Mouse (Mus musculus) liver, postnatal 0 days (tissue): Measurements from ENCODE around the gene Dnpep. TPM values are rescaled to one million over a fixed set of nuclear protein-coding genes. Genes with fewer than 3 reads are reported as not detected.

Experiments used
- ATAC-seq: fragments of 200-750 bp; cut with Nextera tagmentation; 2 replicates; pipeline ENCODE4 v1.8.0; 2017; ENCODE audit warnings: mild to moderate bottlenecking, moderate library complexity
- DNase-seq: peaks from one replicate; pipeline ENCODE4 v3.0.0-alpha.2; 2016
- H3K27ac ChIP-seq: fragments of 300-500 bp; sonication (generic); 2 replicates; pipeline ENCODE4 v1.5.1; 2014; ENCODE audit warnings: antibody characterized with exemption, moderate library complexity, mild to moderate bottlenecking, low read depth
- H3K27me3 ChIP-seq: fragments of 300-500 bp; sonication (generic); 2 replicates; pipeline ENCODE4 v1.6.1; 2014; ENCODE audit warnings: low read length, control low read depth, mixed read lengths; ENCODE audit not compliant: insufficient read depth
- H3K36me3 ChIP-seq: fragments of 300-500 bp; sonication (generic); replicated peaks from 2 replicates; pipeline ENCODE4 v1.6.1; 2014; ENCODE audit warnings: mild to moderate bottlenecking, control low read depth, low read length, moderate library complexity, mixed read lengths; ENCODE audit not compliant: insufficient read depth
- H3K4me1 ChIP-seq: fragments of 300-500 bp; sonication (generic); 2 replicates; pipeline ENCODE4 v1.6.1; 2014; ENCODE audit warnings: antibody characterized with exemption, mild to moderate bottlenecking, control low read depth; ENCODE audit not compliant: insufficient read depth
- H3K4me2 ChIP-seq: fragments of 300-500 bp; sonication (generic); 2 replicates; pipeline ENCODE4 v1.6.1; 2014; ENCODE audit warnings: low read depth, mild to moderate bottlenecking, low read length, moderate library complexity, mixed read lengths
- H3K4me3 ChIP-seq: fragments of 300-500 bp; sonication (generic); 2 replicates; pipeline ENCODE4 v1.5.1; 2014; ENCODE audit warnings: low read depth, low read length
- H3K9ac ChIP-seq: fragments of 300-500 bp; sonication (generic); replicated peaks from 2 replicates; pipeline ENCODE4 v1.6.1; 2014; ENCODE audit warnings: mild to moderate bottlenecking, moderate library complexity
- H3K9me3 ChIP-seq: fragments of 300-500 bp; sonication (generic); 2 replicates; pipeline ENCODE4 v1.6.1; 2016; ENCODE audit warnings: mild to moderate bottlenecking, control low read depth, low read length, mixed read lengths
- CTCF ChIP-seq: sonication (generic); IDR thresholded peaks from 2 replicates; pipeline ENCODE4 v1.5.1; 2016; ENCODE audit warnings: antibody characterized with exemption, low read depth
- EP300 ChIP-seq: IDR thresholded peaks from 2 replicates; pipeline ENCODE4 v1.6.1; 2016; ENCODE audit warnings: antibody characterized with exemption, low read depth, mild to moderate bottlenecking
- WGBS: fragments of 180-500 bp; shearing (Covaris S2); extraction: QIAGEN DNeasy Blood & Tissue Kit; methylation state at CpG from one replicate; pipeline ENCODE4 v1.1.7; 2014; ENCODE audit not compliant: insufficient replicate concordance; 5-methylcytosine and 5-hydroxymethylcytosine counted together
- polyA plus RNA-seq: library from polyadenylated mRNA; unstranded; fragments of >200 nt; fragmentation: Nextera tagmentation; extraction: Ambion mirVana; gene quantifications from 2 replicates; pipeline ENCODE4 v1.2.1, GENCODE M21; 2015

Gene Dnpep
- polyA plus RNA-seq = 50.5 and 52.8 TPM in 2 replicates

GRCm38 (mm10) chr1:75317241-75318201 is at the start of gene Dnpep:
Gene Dnpep (minus strand): TSS chr1:75317990.
- ATAC-seq = peak; percentile 93
- TF ChIP-seq EP300 (peak; percentile 24; the same call in 1 of the 2 replicates), CTCF (peak; percentile 86)
- 1% methylated on average over 81 of the region's 92 CpGs for WGBS

GRCm38 (mm10) chr1:75365510-75366137 is 47.8 kb upstream of the Dnpep start:
- 74% methylated on average over 14 of the region's 14 CpGs for WGBS
- TF ChIP-seq EP300 (no peak), CTCF (no peak)
- ATAC-seq = no peak
- H3K36me3 ChIP-seq = no peaks in the 10 kb centered on the region
- H3K9me3 ChIP-seq = no peaks in the 10 kb centered on the region
- H3K27ac ChIP-seq = no peak overlapping the region
- no peak for DNase-seq
- H3K4me2 ChIP-seq = no peak overlapping the region
- peaks cover 11% of the 10 kb centered on the region for H3K4me1 ChIP-seq
- H3K4me3 ChIP-seq = no peak overlapping the region
- H3K27me3 ChIP-seq = peaks cover 6% of the 10 kb centered on the region
- no peak overlapping the region for H3K9ac ChIP-seq

More at GRCm38 (mm10) chr1:75317241-75318201, at the start of gene Dnpep:
- Histone ChIP-seq H3K27me3 (no peaks in the 10 kb centered on the region), H3K36me3 (0 out of 2 replicates have a peak, but pooled peaks cover 10% of the 10 kb centered on the region), H3K9me3 (no peaks in the 10 kb centered on the region), H3K4me3 (peak within 1 kb of the TSS; percentile 66), H3K4me2 (peak within 1 kb of the TSS; percentile 88), H3K27ac (peak within 1 kb of the TSS; percentile 91), H3K4me1 (peaks cover 12% of the 10 kb centered on the region; the same call in 1 of the 2 replicates), H3K9ac (peak within 1 kb of the TSS; percentile 53)
- peak; percentile 100 for DNase-seq

GRCm38 (mm10) chr1:75363868-75364267 is 46.1 kb upstream of the Dnpep start:
- H3K36me3 ChIP-seq = no peaks in the 10 kb centered on the region
- ATAC-seq = no peak
- 56% methylated on average over 3 of the region's 3 CpGs for WGBS
- DNase-seq = no peak
- H3K9me3 ChIP-seq = no peaks in the 10 kb centered on the region
- TF ChIP-seq EP300 = no peak
- no peak for TF ChIP-seq CTCF
- H3K4me3 ChIP-seq = no peak overlapping the region
- H3K9ac ChIP-seq = no peak overlapping the region
- no peak overlapping the region for H3K4me2 ChIP-seq
- 0 out of 2 replicates have a peak, but pooled peaks cover 3% of the 10 kb centered on the region for H3K4me1 ChIP-seq
- H3K27me3 ChIP-seq = peaks cover 24% of the 10 kb centered on the region
- no peak overlapping the region for H3K27ac ChIP-seq

GRCm38 (mm10) chr1:75361750-75362149 is 44.0 kb upstream of the Dnpep start:
- Histone ChIP-seq H3K36me3 (no peaks in the 10 kb centered on the region), H3K27me3 (peaks cover 24% of the 10 kb centered on the region), H3K9ac (no peak overlapping the region), H3K4me3 (no peak overlapping the region), H3K9me3 (no peaks in the 10 kb centered on the region), H3K4me1 (0 out of 2 replicates have a peak, but pooled peaks cover 3% of the 10 kb centered on the region), H3K27ac (no peak overlapping the region), H3K4me2 (no peak overlapping the region)
- 18% methylated on average over 4 of the region's 4 CpGs for WGBS
- peak; percentile 54 for DNase-seq
- TF ChIP-seq CTCF (no peak), EP300 (0 out of 2 replicates have a peak, but pooled peaks have one; percentile 28)
- ATAC-seq = peak; percentile 79

- 55% methylated on average over 4 of the region's 4 CpGs for WGBS
- Histone ChIP-seq H3K4me3 (no peak overlapping the region), H3K4me2 (no peak overlapping the region), H3K27ac (no peak overlapping the region), H3K36me3 (no peaks in the 10 kb centered on the region), H3K9me3 (no peaks in the 10 kb centered on the region), H3K9ac (no peak overlapping the region), H3K27me3 (peaks cover 24% of the 10 kb centered on the region), H3K4me1 (0 out of 2 replicates have a peak, but pooled peaks cover 3% of the 10 kb centered on the region)
- DNase-seq (no peak), ATAC-seq (no peak)
- TF ChIP-seq EP300 (no peak), CTCF (no peak)
These were observed 43.3 kb upstream of the Dnpep start for GRCm38 (mm10) chr1:75361123-75361522.
